Mouse (Mus musculus): Measurements from ENCODE around the gene Olfr1020. TPM values are rescaled to one million over a fixed set of nuclear protein-coding genes. Genes with fewer than 3 reads are reported as not detected.

The Olfr1020 gene
- polyA plus RNA-seq, 1 experiment, result not detected

- TF ChIP-seq CTCF (IDR thresholded peaks at IDR 0.05; ENCODE audit: low read depth, low read length) (no peak), EP300 (IDR thresholded peaks at IDR 0.05; ENCODE audit: insufficient read depth, low read depth, low read length) (no peak), POLR2A (IDR thresholded peaks at IDR 0.05; ENCODE audit: insufficient read depth, low read length) (no peak)
Observed at GRCm38 (mm10) chr2:85885340-85885739, 38.5 kb downstream of the Olfr1020 start, which contains the start of gene Olfr1023. Gene Olfr1023, plus strand, starts transcription at chr2:85885640.

More at GRCm38 (mm10) chr2:85885340-85885739, 38.5 kb downstream of the Olfr1020 start, which contains the start of gene Olfr1023:
- no peaks in the 10 kb centered on the region for H3K9me3 ChIP-seq (replicated peaks; ENCODE audit: control insufficient read depth, insufficient read depth, low read length, poor library complexity, severe bottlenecking)
- no peak within 1 kb of the TSS for H3K9ac ChIP-seq (ENCODE audit: low read depth, poor library complexity, severe bottlenecking)
- H3K27me3 ChIP-seq (ENCODE audit: control insufficient read depth, insufficient read depth, low read length, poor library complexity, severe bottlenecking), result no peaks in the 10 kb centered on the region
- H3K27ac ChIP-seq (ENCODE audit: insufficient read depth, low read length), result no peak within 1 kb of the TSS
- no peaks in the 10 kb centered on the region for H3K36me3 ChIP-seq (ENCODE audit: control insufficient read depth, insufficient read depth, low read length, poor library complexity, severe bottlenecking)
- no peaks in the 10 kb centered on the region for H3K4me1 ChIP-seq (ENCODE audit: control insufficient read depth, insufficient read depth, low read length)
- no peak within 1 kb of the TSS for H3K4me3 ChIP-seq (ENCODE audit: low read depth, low read length)

Other genes with a start within 250 kb of the Olfr1020 start
- gene Olfr1000, start 235.1 kb upstream of the Olfr1020 start, polyA plus RNA-seq (2011; ENCODE audit: insufficient read depth, insufficient read length, low read depth, missing spikeins), result not detected in 2 replicates
- gene Olfr1002, start 196.3 kb upstream of the Olfr1020 start, polyA plus RNA-seq (2011; ENCODE audit: insufficient read depth, insufficient read length, low read depth, missing spikeins), result not detected in 2 replicates
- not detected in 2 replicates for gene Olfr154, start 182.6 kb upstream of the Olfr1020 start, polyA plus RNA-seq (2011; ENCODE audit: insufficient read depth, insufficient read length, low read depth, missing spikeins)
- gene Olfr1006, start 168.3 kb upstream of the Olfr1020 start, polyA plus RNA-seq (2011; ENCODE audit: insufficient read depth, insufficient read length, low read depth, missing spikeins), result not detected in 2 replicates
- gene Olfr1008, start 157.6 kb upstream of the Olfr1020 start, polyA plus RNA-seq (2011; ENCODE audit: insufficient read depth, insufficient read length, low read depth, missing spikeins), result not detected in 2 replicates
- gene Olfr1009, start 131.6 kb upstream of the Olfr1020 start, polyA plus RNA-seq (2011; ENCODE audit: insufficient read depth, insufficient read length, low read depth, missing spikeins), result not detected in 2 replicates
- not detected in 2 replicates for gene Olfr1012, start 84.3 kb upstream of the Olfr1020 start, polyA plus RNA-seq (2011; ENCODE audit: insufficient read depth, insufficient read length, low read depth, missing spikeins)
- gene Olfr1013, start 79.9 kb upstream of the Olfr1020 start, polyA plus RNA-seq (2011; ENCODE audit: insufficient read depth, insufficient read length, low read depth, missing spikeins), result not detected in 2 replicates
- gene Olfr1014, start 74.3 kb upstream of the Olfr1020 start, polyA plus RNA-seq (2011; ENCODE audit: insufficient read depth, insufficient read length, low read depth, missing spikeins), result not detected in 2 replicates
- not detected in 2 replicates for gene Olfr1015, start 65.0 kb upstream of the Olfr1020 start, polyA plus RNA-seq (2011; ENCODE audit: insufficient read depth, insufficient read length, low read depth, missing spikeins)
- not detected in 2 replicates for gene Olfr1016, start 44.5 kb upstream of the Olfr1020 start, polyA plus RNA-seq (2011; ENCODE audit: insufficient read depth, insufficient read length, low read depth, missing spikeins)
- gene Olfr1018, start 28.6 kb upstream of the Olfr1020 start, polyA plus RNA-seq (2011; ENCODE audit: insufficient read depth, insufficient read length, low read depth, missing spikeins), result not detected in 2 replicates
- gene Olfr1019, start 1.5 kb upstream of the Olfr1020 start, polyA plus RNA-seq (2011; ENCODE audit: insufficient read depth, insufficient read length, low read depth, missing spikeins), result not detected in 2 replicates
- gene Olfr1022, start 21.6 kb downstream of the Olfr1020 start, polyA plus RNA-seq (2011; ENCODE audit: insufficient read depth, insufficient read length, low read depth, missing spikeins), result not detected in 2 replicates
- not detected in 2 replicates for gene Olfr1023, start 38.6 kb downstream of the Olfr1020 start, polyA plus RNA-seq (2011; ENCODE audit: insufficient read depth, insufficient read length, low read depth, missing spikeins)
- not detected in 2 replicates for gene Olfr1024, start 58.0 kb downstream of the Olfr1020 start, polyA plus RNA-seq (2011; ENCODE audit: insufficient read depth, insufficient read length, low read depth, missing spikeins)
- not detected in 2 replicates for gene Olfr1025-ps1, start 68.2 kb downstream of the Olfr1020 start, polyA plus RNA-seq (2011; ENCODE audit: insufficient read depth, insufficient read length, low read depth, missing spikeins)
- gene Olfr1026, start 74.5 kb downstream of the Olfr1020 start, polyA plus RNA-seq (2011; ENCODE audit: insufficient read depth, insufficient read length, low read depth, missing spikeins), result not detected in 2 replicates
- gene Olfr1028, start 103.4 kb downstream of the Olfr1020 start, polyA plus RNA-seq (2011; ENCODE audit: insufficient read depth, insufficient read length, low read depth, missing spikeins), result not detected in 2 replicates
- gene Olfr1029, start 126.9 kb downstream of the Olfr1020 start, polyA plus RNA-seq (2011; ENCODE audit: insufficient read depth, insufficient read length, low read depth, missing spikeins), result not detected in 2 replicates
- gene Olfr1030, start 132.2 kb downstream of the Olfr1020 start, polyA plus RNA-seq (2011; ENCODE audit: insufficient read depth, insufficient read length, low read depth, missing spikeins), result not detected in 2 replicates
- not detected in 2 replicates for gene Olfr1031, start 143.3 kb downstream of the Olfr1020 start, polyA plus RNA-seq (2011; ENCODE audit: insufficient read depth, insufficient read length, low read depth, missing spikeins)
- not detected in 2 replicates for gene Olfr1032, start 158.5 kb downstream of the Olfr1020 start, polyA plus RNA-seq (2011; ENCODE audit: insufficient read depth, insufficient read length, low read depth, missing spikeins)
- not detected in 2 replicates for gene Olfr1033, start 173.6 kb downstream of the Olfr1020 start, polyA plus RNA-seq (2011; ENCODE audit: insufficient read depth, insufficient read length, low read depth, missing spikeins)
- gene Olfr1034, start 198.8 kb downstream of the Olfr1020 start, polyA plus RNA-seq (2011; ENCODE audit: insufficient read depth, insufficient read length, low read depth, missing spikeins), result not detected in 2 replicates
- not detected in 2 replicates for gene Olfr1036, start 227.0 kb downstream of the Olfr1020 start, polyA plus RNA-seq (2011; ENCODE audit: insufficient read depth, insufficient read length, low read depth, missing spikeins)
- not detected in 2 replicates for gene Olfr1037, start 240.4 kb downstream of the Olfr1020 start, polyA plus RNA-seq (2011; ENCODE audit: insufficient read depth, insufficient read length, low read depth, missing spikeins)

Measured in ES-Bruce4 (cell line).